9 mouse cellular contexts compared by ENCODE assay signal in the genomic region with DNA sequence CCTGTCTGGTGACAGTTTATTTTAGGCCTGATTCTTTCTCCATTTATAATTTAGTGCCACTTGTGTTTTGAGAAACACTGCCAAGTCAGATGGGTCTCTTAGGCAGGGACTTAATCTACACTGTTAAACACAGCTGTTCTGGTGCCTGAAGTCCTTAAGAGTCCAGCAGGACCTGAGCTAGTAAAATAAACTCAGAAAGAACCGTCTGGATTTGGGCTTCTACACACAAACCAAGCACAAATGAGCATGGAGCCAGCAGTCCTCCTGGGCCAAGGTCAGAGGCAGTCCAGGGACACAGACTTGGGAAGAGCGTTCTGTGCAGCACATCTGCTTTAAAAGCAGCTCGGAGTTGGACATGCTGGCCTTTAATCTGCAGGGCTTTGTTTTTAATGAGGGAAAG.
DNase-seq lines count a peak whose midpoint lies in the region; ATAC-seq and TF ChIP-seq lines count a peak whose summit lies in the region.
"Had no signal": no experiment of that assay in that cellular context is flagged by ENCODE, and none has a peak within 500 bp of the region (broad histone marks: within the 10 kb centered on the region; RNA-seq: fewer than 3 reads in every experiment).

No protein-coding gene starts in this region.

- peaks cover 19% of the 10 kb centered on the region for H3K4me1 ChIP-seq in intestine, embryonic 14.5 days (replicated peaks; ENCODE audit: control insufficient read depth, insufficient read depth, low read length)
- H3K4me1 ChIP-seq in intestine, postnatal 0 days (replicated peaks; ENCODE audit: control insufficient read depth, insufficient read depth, low read length): no peaks in the 10 kb centered on the region
- peaks cover 15% of the 10 kb centered on the region; the same call in 1 of the 2 replicates for H3K4me1 ChIP-seq in hindbrain, embryonic 14.5 days (replicated peaks; ENCODE audit: control insufficient read depth, insufficient read depth, low read length)
- H3K4me1 ChIP-seq in liver, postnatal 0 days (ENCODE audit: insufficient read depth): no peaks in the 10 kb centered on the region

- no peak for TF ChIP-seq EP300 in liver, postnatal 0 days (IDR thresholded peaks at IDR 0.05; ENCODE audit: low read depth)

- no peaks in the 10 kb centered on the region for H3K36me3 ChIP-seq in intestine, embryonic 14.5 days (ENCODE audit: control insufficient read depth, insufficient read depth, low read length)
- no peaks in the 10 kb centered on the region for H3K36me3 ChIP-seq in intestine, postnatal 0 days (ENCODE audit: control insufficient read depth, insufficient read depth)
- H3K36me3 ChIP-seq in hindbrain, embryonic 14.5 days (replicated peaks; ENCODE audit: control insufficient read depth, insufficient read depth): no peaks in the 10 kb centered on the region
- H3K36me3 ChIP-seq in liver, postnatal 0 days (replicated peaks; ENCODE audit: insufficient read depth, low read length): no peaks in the 10 kb centered on the region

- peak overlapping the region; percentile 59 for H3K27ac ChIP-seq in intestine, embryonic 14.5 days (ENCODE audit: low read depth)
- no peak overlapping the region for H3K27ac ChIP-seq in intestine, postnatal 0 days (ENCODE audit: low read depth, low read length)
- H3K27ac ChIP-seq in hindbrain, embryonic 14.5 days: peak overlapping the region; percentile 70
- H3K27ac ChIP-seq in liver, postnatal 0 days (ENCODE audit: low read depth): no peak overlapping the region

- ATAC-seq in intestine, embryonic 14.5 days (replicated peaks; ENCODE audit: low FRiP score, low TSS enrichment, low read depth): no peak
- ATAC-seq in intestine, postnatal 0 days: no peak
- ATAC-seq in hindbrain, embryonic 14.5 days (ENCODE audit: low FRiP score): no peak
- ATAC-seq in liver, postnatal 0 days: no peak

- no peaks in the 10 kb centered on the region for H3K9me3 ChIP-seq in intestine, embryonic 14.5 days (ENCODE audit: control insufficient read depth, low read length)
- no peaks in the 10 kb centered on the region for H3K9me3 ChIP-seq in intestine, postnatal 0 days (ENCODE audit: control insufficient read depth)
- no peaks in the 10 kb centered on the region for H3K9me3 ChIP-seq in hindbrain, embryonic 14.5 days (ENCODE audit: control insufficient read depth, low read length)
- no peaks in the 10 kb centered on the region for H3K9me3 ChIP-seq in liver, postnatal 0 days (ENCODE audit: low read length)

- H3K4me2 ChIP-seq in intestine, embryonic 14.5 days (ENCODE audit: low read length): no peak overlapping the region
- no peak overlapping the region for H3K4me2 ChIP-seq in intestine, postnatal 0 days (replicated peaks; ENCODE audit: low read depth)
- no peak overlapping the region for H3K4me2 ChIP-seq in hindbrain, embryonic 14.5 days (replicated peaks)
- H3K4me2 ChIP-seq in liver, postnatal 0 days (ENCODE audit: low read depth, low read length): no peak overlapping the region

- 28% methylated on average over 3 of the region's 3 CpGs for WGBS in intestine, embryonic 14.5 days
- 41% methylated on average over 3 of the region's 3 CpGs for WGBS in intestine, postnatal 0 days
- 54% methylated on average over 3 of the region's 3 CpGs for WGBS in hindbrain, embryonic 14.5 days
- 39% methylated on average over 3 of the region's 3 CpGs for WGBS in liver, postnatal 0 days (ENCODE audit: insufficient replicate concordance)

- no peak overlapping the region for H3K4me3 ChIP-seq in intestine, embryonic 14.5 days (ENCODE audit: low read depth, low read length)
- H3K4me3 ChIP-seq in intestine, postnatal 0 days (ENCODE audit: low read depth, low read length): no peak overlapping the region
- H3K4me3 ChIP-seq in hindbrain, embryonic 14.5 days (replicated peaks; ENCODE audit: low read length): no peak overlapping the region
- H3K4me3 ChIP-seq in liver, postnatal 0 days (ENCODE audit: low read depth, low read length): no peak overlapping the region

- peak; percentile 55 for DNase-seq in intestine, embryonic 14.5 days (ENCODE audit: low spot score)
- peak; percentile 42 to 51 for DNase-seq in cerebellum, postnatal 10 days
- DNase-seq in hindbrain, embryonic 14.5 days (ENCODE audit: low spot score): no peak
- DNase-seq in lung, postnatal 10 days: peak; percentile 77
- no peak for DNase-seq in natural killer cell, adult 2 months (ENCODE audit: low spot score in 2 of 2)
- no peak for DNase-seq in liver, postnatal 0 days
- no peak for DNase-seq in layer of hippocampus, postnatal 25 days (ENCODE audit: extremely low spot score in 1 of 2, low spot score in 1 of 2)

- TF ChIP-seq CTCF in intestine, postnatal 0 days (IDR thresholded peaks at IDR 0.05; ENCODE audit: low read depth): no peak
- no peak for TF ChIP-seq CTCF in liver, postnatal 0 days (IDR thresholded peaks at IDR 0.05; ENCODE audit: low read depth)

- no peaks in the 10 kb centered on the region for H3K27me3 ChIP-seq in intestine, embryonic 14.5 days (replicated peaks; ENCODE audit: control insufficient read depth, insufficient read depth, low read length)
- H3K27me3 ChIP-seq in intestine, postnatal 0 days (replicated peaks; ENCODE audit: control insufficient read depth, insufficient read depth, low read length): no peaks in the 10 kb centered on the region
- H3K27me3 ChIP-seq in hindbrain, embryonic 14.5 days (ENCODE audit: control insufficient read depth, insufficient read depth, low read length): no peaks in the 10 kb centered on the region
- H3K27me3 ChIP-seq in liver, postnatal 0 days (ENCODE audit: insufficient read depth, low read length): no peaks in the 10 kb centered on the region
- H3K27me3 ChIP-seq: CH12.LX had no signal

- no peak overlapping the region for H3K9ac ChIP-seq in intestine, embryonic 14.5 days (ENCODE audit: low read length)
- H3K9ac ChIP-seq in intestine, postnatal 0 days (ENCODE audit: low read depth, low read length): no peak overlapping the region
- no peak overlapping the region for H3K9ac ChIP-seq in hindbrain, embryonic 14.5 days
- H3K9ac ChIP-seq in liver, postnatal 0 days (replicated peaks): no peak overlapping the region

Comparison
In these comparisons a context has a peak if more than half of its experiments do, and no peak if none do; other contexts are left out.
1. H3K27ac ChIP-seq: peak in intestine, embryonic 14.5 days (single experiment) and hindbrain, embryonic 14.5 days (single experiment); none in intestine, postnatal 0 days (single experiment) and liver, postnatal 0 days (single experiment).
2. DNase-seq: peak in intestine, embryonic 14.5 days (single experiment), cerebellum, postnatal 10 days (2 of 2) and lung, postnatal 10 days (single experiment); none in hindbrain, embryonic 14.5 days (single experiment), natural killer cell, adult 2 months (0 of 2), liver, postnatal 0 days (single experiment) and layer of hippocampus, postnatal 25 days (0 of 2).